Mouse (Mus musculus) liver, postnatal 0 days (tissue): ENCODE results near the gene Fads1.

Experiments used
- CTCF ChIP-seq: sonication (generic); IDR thresholded peaks from 2 replicates; pipeline ENCODE4 v1.5.1; 2016; ENCODE audit warnings: antibody characterized with exemption, low read depth
- EP300 ChIP-seq: IDR thresholded peaks from 2 replicates; pipeline ENCODE4 v1.6.1; 2016; ENCODE audit warnings: antibody characterized with exemption, low read depth, mild to moderate bottlenecking

DNA sequence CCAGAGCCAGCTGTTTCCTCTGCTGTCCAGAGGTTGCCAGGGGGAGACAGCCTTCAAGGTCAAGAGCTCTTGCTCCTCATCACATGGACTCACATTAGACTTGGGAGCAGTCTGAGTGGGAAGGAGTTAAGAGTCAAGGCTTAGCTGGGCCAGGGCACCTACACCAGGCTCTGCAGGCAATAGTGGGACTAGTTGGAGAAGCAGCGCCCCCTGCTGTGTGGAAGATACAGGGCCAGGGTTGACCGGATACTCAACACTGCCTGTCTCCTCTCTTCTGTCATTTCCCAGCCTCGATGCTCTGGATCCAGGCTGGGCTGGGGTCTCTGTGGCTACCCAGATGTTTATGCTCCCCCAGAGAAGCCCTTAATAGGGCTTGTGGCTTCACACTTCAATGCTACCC lies 61.5 kb downstream of the Fads1 start:
- TF ChIP-seq CTCF (peak; percentile 78), EP300 (no peak)
